Mouse (Mus musculus) adrenal gland, adult (tissue): ENCODE data around the gene Ehd1.
A peak's percentile ranks its signal among the peaks of the same experiment; 100 is the strongest.

Experiments
- DNase-seq, 2 experiments: peaks; one replicate each; pipeline ENCODE4 v3.0.0; 2022 to 2023; ENCODE audit warnings: low spot score in 1 of 2; ENCODE audit not compliant: inconsistent age in 2 of 2

Gene Ehd1

DNA sequence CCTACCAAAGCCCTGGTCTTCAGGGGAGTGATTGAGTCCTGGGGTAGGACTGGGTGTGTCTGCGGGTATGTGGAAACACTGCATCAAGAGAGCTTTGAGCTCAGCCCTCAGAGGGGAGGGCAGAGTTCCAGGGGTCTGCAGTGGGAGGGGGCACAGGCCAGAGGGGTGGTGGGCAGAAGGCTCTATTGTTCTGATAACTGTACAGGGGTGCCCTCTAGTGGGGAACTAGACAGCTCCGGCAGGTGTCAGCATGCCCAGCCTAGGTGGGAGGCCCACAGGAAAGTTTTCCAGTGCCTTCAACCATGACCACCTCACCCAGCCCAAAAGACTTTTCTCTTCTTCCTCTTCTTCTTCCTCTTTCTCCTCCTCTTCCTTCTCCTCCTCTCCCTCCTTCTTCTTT, 16.1 kb upstream of the Ehd1 start:
- peak in 1 of 2 experiments; percentile 76 for DNase-seq

DNA sequence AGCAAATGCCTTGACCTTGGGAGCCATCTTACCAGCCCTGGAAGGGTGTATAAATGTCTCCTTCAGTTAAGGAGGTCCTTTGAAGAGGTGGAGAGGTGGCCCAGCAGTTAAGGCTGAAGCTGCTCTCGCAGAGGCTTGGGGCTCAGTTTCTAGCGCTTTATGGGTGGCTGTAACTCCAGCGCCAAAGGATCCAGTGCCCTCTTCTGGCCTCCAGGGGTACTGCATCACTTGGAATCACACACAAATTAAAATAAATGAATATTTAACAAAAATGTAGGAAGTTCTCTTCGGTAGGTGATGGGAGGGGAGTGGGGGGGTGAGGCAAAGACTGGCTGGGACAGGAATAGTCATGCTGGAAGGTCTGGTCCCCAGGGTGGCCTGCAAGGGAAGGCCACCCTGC, 15.6 kb upstream of the Ehd1 start:
- DNase-seq: peak in 1 of 2 experiments; percentile 40

DNA sequence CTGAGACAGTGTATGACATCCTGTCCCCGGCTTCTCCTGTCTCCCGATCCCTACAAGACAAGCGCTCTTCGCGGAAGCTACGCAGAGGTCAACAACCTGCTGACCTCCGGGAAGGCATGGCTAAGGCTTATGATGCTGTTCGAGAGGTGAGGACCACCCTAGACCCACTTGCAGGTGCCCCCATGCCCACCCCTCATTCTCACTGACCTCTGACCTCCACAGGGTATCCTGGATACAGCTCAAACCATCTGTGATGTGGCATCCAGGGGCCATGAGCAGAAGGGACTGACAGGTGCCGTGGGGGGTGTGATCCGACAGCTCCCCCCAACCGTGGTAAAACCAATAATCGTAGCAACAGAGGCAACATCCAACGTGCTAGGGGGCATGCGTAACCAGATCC, 15.1 kb upstream of the Ehd1 start:
- DNase-seq: peak in 1 of 2 experiments; percentile 52

DNA sequence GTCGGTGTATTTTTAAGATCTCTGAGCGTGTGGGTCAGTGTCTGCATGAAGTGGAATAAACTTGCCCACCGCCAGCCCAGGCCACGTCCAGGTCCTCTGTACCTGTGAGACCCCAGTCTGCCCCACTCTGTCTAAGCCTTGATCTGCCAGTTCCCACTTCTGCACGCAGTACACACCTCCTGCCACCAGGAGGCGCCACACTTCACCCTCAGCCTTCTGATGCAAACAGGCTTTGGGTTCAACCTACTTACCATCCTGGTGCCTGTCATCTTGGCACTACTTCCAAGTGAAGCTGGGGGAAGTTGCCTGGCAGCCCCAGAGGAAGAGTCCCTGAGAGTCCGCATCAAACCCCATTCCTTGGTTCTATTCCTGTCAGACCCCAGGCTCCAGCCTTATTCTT, 14.3 kb upstream of the Ehd1 start:
- peak; percentile 69 to 91 for DNase-seq

DNA sequence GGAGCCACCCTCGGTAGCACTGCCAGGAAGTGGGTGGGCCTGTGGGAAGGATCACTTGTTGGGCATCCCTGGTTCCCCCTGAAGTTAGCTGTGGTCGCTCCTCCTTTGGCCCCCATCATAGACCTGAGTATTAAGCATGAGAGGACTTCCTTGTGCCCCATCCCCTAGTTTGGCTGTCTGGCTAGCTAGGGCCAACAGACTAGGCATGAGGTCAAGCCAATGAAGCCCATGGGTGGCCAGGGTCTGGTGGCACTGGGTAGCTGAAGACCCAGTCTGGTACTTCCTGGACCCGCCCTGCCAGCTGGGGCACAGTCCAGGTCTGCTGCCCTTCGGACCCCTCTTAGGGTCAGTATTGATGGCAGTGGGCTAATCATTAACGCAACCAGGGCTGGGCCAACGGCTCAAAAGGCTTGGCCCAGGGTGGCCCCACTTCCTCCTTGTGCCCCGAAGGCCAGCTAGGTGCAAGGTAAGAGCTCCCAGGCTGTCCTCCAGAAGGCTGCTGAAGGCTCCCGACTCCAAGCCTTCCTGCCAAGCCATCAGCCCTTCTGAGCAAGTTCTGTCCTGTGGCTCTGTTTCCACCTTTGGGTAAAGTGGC, 13.6 kb upstream of the Ehd1 start:
- DNase-seq: peak in 1 of 2 experiments; percentile 41

DNA sequence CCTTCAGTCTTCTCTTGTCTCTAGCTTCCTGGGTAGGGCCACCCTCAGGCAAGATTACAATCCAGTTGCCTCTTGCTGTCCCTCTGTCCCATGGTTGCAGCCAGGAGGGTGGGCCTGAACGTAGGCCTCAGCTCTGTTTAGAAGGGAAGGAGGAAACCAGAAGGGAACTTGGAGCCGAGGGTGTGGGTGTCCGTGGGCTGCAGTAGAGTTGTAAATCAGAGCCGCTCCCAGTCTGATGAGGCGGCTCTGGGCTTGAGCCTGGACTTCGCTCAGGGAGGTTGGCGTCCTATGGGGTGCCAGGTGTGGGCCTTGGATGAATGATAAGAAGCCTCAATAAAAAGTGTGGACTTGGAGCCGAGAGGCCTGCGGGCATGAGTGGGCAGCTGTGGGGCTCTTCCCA, 12.3 kb upstream of the Ehd1 start:
- peak in 1 of 2 experiments; percentile 30 for DNase-seq

DNA sequence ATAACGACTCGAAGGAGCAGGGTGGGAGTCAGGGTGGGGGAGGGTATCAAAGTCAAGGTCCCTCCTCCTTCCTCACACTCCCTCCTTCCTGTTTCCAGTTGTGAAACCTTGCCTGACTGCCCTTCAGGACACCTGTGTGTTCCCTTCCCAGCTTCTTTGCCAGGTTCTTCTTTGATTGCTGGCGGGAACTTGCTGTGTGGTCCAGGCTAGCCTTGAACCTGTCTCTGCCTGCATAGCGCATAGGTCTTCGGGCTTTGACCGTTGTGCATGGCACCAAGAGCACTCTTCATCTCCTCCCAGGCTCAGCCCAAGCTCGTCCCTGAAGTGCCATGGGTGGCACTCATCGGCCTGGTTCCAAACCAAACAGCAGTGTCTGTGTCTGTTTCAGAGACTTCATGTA, 11.6 kb upstream of the Ehd1 start:
- DNase-seq: no peak

DNA sequence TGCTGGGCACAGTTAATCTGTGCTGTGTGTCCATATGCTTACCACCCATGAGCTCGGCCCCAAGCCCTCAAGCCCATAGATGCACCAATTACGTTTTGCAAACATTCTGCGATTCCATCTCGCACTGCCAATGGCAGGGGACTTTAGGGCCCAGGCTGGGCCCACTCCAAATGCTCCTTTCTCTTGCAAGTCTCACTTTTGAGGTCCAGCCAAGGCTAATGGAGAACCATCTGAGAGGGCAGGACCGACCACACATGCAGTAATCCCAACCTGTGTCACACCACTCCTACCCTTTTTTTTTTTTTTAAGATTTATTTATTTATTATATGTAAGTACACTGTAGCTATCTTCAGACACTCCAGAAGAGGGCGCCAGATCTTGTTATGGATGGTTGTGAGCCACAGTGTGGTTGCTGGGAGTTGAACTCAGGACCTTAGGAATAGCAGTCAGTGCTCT, 10.8 kb upstream of the Ehd1 start:
- peak in 1 of 2 experiments; percentile 45 for DNase-seq

DNA sequence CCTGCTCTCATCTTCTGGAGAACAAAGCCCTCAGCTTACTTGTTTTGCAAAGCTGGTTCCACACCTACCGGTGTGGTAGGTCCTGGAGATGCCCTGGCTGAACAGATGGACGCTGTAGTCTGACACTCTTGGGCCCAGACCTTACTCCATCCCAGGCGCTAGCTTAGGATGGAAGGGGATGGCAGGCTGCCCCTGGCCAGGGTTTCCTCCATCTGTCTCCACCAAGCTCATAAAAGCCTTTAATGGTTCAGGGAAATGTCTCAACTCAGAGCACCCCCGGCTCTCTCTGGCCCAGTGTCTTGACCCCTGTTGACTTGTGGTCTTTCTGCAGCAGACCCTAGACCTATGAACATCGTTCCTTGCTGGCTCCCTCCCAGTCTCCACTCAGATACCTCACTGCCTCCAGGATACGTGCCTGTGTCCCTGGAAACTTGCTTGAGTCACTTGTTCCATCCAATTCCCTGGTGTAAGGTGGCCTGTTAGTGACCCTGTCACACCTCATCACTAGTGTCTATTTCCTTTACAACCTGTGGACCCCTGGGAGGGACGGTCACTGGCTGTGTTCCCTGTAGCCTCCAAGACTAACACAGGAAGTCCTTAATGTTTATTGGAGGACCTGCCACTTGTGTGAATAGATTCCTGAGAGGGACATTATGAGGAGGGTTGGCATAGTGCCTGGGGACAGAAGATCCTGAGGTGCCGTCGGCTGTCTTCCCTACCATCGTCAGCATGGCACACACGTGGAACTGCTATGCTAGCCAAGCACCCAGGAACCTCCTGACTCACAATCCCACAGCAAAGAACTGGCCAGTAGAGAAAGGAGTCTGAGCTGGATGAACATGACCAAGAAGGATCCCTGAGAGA, 9.0 kb upstream of the Ehd1 start:
- peak in 1 of 2 experiments; percentile 33 for DNase-seq

DNA sequence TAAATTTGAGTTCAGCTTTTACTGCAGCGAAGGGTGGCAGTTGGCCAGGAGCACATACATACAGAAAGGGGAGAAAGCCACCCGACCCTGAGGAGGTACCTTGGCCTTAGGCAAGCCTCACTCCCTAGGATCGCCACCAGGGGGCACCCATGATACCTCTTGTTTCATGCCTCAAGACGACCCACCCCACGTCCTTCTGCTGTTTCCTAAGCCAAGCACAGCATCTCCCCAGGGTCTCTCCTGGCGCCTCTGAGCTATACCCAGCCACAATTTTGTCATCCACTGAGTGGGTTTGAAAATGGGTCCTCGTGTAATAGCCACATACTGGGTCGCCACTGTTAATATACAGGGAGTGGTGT, 8.4 kb upstream of the Ehd1 start:
- peak; percentile 88 to 96 for DNase-seq

DNA sequence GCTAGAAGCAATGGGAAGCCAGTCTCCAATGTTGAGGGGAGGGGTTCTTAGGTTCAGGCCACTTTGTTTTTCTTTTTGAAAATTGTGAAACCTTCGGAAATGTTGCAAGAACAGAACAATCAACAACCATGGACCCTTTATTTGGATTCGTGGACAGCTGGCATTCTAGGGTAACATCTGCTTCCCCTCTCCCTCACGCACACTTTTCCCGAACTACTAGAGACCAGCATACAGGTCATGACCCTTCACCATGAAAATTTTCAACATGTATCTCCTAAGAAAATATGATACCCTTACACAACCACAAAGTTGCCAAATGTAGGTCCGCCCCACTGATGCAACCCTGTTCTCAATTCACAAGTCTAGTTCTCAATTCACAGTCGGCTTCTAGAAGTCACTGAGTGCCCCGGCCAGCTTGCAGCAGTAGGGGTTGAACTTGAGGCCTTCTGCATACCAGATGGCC, 7.8 kb upstream of the Ehd1 start:
- DNase-seq: peak in 1 of 2 experiments; percentile 74

DNA sequence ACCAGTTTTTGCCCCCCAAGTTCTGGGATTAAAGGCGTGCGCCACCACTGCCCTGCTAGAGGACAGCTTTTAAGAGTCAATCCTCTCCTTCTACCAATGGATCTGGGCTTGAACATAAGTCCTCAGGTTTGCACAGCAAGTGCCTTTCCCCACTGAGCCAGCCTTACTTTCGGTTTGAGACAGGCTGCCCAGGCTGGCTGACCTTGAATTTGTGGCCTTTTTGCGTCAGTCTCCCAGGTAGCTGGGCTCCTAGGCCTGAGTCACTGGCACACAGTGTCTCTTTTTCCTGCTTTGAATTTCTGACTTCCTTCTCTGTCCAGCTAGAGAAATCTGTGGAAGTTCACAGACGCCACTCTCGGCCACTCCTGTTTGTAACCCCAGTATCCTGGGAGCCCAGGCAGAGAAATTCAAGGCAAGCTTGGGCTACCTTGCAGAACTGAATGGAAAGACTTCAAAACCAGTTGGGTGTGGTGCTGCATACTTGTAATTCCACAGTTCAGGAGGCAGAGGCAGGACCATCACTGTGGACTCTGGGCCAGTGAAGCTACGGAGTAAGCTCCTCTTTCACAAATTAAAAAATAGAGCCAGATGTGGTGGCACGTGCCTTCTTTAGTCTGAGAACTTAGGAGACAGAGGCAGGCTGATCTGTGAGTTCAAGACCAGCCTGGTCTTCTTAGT, 6.6 kb upstream of the Ehd1 start:
- DNase-seq: peak; percentile 90 to 93

DNA sequence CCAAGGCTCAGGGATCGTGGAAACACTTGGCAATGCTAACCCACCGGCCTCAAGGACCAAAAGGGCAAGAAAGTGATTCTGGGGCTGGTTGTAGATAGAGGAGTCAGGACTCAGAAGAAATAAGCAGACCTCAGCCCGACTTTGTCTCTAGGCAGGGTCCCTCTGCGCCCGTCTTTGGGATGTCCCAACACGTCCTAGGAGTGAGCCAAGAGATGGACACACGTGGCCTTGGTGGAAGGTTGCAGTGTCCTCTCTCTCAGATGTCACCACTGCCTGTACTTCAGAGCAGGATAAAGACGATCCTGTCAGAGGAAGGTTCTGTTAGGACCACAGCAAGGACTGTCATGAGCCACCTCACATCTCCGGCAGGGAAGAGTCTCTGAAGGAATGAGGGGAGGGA, 5.9 kb upstream of the Ehd1 start:
- DNase-seq: peak; percentile 81 to 86

DNA sequence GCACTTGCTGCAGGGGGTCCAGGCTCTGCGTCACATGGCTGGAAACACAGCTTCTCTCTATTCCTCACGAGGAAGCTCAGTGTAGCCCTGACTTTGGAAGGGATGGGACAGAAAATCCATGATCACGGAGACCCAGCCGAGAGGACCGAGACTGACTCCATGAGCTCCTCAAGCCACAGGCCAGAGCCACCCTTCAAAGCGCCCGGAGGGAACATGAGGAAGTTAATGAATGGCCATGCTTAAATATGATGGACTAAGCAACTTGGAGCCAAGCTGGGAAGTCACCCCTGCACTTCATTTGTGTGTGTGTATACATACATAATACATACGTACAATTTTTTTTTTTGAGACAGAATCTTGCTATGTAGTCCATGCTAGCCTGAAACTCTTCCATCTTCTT, 5.3 kb upstream of the Ehd1 start:
- no peak for DNase-seq

DNA sequence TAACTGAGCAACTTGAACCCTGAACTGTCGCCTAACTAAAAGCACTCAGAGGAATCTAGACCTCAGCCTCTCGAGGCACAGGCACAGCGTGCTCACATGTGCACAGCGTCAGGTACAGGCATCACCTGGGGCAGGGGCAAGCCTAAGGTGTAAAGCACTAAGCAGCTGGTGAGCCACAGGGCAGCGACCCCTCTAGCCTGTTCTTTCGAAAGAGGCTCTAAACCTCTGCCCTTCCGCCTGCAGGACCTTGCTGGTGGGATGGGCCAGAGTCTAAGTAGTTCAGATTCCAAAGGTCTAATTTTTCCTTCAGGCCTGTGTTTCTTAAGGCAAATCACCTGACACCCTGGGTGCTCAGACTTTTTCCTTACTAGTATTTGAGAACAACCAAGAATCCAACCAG, 4.5 kb upstream of the Ehd1 start:
- DNase-seq: no peak

DNA sequence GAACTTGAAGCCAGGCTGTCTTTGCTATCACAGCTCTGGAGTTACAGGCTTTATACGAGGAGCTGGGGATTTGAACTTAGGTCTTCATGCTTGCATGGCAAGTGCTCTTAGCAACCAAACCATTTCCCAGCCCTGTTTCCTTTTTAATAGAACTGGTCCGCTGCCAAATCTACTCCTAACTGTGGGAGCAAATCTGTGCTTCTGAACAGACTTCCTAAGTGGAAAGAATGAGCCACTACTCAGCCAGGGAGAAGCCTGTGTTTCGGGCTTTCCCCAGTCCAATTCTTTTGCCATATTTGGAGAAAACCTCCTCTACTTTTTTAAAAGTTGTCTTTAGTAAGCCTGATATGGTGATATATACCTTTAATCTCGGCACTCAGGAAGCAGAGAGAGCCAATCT, 3.8 kb upstream of the Ehd1 start:
- DNase-seq: peak in 1 of 2 experiments; percentile 47

DNA sequence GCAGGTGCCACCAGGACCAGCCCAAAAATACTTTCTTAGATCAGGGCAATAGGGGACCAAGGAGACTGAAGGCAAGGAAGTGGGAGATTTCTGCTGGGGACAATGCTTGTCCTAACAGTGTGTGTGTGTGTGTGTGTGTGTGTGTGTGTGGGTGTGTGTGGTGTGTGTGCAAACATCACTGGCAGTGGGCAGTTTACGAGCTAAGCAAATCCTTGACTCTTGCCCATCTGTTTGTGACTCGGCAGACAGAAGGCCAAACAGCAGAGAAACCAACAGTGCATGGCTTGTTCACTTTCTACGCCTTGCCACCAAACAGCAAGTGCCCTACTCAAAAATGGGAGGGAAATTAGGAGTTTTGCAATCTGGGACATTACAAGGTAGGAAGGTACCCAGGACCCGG, 2.9 kb upstream of the Ehd1 start:
- DNase-seq: peak in 1 of 2 experiments; percentile 48

DNA sequence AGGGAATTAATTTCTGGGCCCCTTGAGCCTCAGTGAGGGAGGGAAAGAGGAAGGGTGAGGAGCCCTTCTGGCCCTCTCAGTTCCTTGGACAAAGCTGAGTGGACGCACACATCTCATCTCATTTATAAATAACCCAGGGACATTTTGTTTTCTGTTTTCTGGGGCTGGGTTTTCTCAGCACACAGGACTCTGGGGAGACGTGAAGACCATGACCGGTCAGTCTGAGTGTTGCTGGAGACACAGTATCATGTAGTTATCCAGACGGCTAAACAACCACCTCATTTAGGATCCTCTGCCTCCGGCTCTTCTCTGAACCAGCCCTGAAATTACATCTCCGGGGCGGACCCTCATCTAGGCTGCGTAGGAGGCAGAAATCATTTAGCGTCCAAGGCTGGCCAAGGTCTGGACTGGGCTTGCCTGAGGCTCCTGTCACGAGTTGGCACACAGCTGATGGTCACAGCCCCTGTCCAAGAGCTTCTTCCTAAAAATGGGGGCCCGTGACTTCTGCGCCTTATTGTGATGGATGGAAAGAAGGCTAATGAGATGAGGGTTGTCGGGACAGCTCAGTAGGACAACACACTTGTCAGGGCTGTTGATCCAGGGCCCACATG, 2.4 kb upstream of the Ehd1 start:
- peak in 1 of 2 experiments; percentile 57 for DNase-seq

DNA sequence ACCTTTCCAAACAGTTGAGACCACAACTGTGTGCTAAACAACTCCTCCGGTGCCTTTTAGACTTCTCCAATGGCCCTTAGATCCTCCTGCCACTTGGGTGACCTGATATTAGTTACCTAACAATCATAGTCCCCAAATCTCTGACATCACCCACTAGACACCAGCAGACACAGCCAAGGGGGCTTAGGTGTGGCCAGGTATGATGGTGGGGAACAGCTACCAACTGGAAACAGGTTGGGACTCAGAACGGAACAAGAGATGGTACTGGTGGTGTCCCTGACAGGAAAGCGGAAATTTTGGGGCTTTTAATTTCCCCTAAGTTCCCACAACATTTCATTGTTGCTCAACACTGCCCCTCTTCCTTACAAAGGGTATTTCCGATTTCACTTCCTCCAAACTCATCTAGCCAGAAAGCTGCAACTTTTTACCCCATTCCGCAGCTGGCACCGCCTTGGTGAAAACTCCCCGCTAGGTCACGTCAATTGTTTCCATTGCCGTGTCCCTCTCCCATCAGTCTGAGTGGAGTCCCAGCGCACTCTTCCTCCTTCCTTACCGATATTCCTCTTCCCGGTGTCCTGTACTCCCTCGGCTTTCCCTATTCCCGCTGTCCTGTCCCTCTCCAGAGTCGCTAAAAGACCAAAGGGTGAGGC, 660 bp upstream of the Ehd1 start:
- DNase-seq: no peak

DNA sequence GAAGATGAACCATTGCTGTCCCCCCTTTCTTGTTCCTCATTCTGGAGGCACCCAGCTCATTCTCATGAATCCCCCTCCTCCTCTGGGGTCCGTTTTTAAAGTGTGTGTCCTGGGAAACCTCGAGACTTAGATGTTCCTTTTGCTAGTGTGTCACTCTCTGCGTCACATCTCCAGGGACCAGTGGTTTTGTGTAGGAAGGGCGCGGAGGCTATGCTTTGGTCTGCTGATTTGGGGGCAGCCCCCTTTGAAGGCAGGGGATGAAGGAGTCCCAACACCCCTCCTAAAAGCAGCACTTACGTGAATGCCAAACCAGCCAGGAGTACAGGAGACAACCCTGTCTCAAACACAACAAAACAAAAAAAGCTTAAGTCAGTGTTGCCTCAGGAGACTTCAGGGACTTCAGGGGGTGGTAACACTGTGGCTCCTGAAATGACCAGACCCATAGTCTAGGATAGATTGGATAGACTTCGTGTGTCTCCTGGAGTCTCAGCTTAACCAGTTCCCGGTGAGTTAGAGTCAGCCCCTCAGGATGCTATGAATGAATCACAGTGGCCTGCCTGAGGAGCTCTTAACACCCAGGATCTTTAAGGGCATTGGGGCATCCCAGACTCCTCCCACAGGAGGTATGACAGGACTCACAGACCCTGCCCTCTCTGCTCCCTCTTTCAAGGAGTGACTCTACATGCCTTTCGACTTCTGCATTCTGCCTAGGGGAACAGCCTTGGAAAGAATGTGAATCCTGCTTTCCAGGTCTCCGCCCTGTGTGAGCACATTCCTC, 1.3 kb downstream of the Ehd1 start:
- DNase-seq: peak; percentile 90 to 94
